Mouse (Mus musculus): Measurements from ENCODE around the gene Fbxo10.
"Not testable (repeated sequence)": the region's sequence is repeated elsewhere in the genome, so short reads cannot be mapped to it uniquely, and the experiment has no call there.

The Fbxo10 gene

DNA sequence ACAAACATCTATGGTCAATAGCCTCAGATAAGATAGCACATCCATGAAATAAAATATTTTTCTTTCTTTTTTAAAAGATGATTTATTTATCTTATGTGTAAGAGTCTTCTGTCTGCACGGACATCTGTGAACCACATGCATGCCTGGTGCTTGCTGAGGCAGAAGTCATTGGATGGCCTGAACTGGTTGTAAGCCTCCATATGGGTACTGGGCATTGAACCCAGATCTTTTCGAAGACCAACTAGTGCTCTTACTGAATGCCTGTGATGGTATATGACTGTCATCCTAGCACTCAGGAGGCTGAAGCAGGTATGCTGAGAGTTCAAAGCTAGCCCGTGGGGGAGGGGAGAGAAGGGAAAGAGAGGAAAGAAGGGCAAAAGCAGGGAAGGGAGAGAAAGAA lies 86.3 kb downstream of the Fbxo10 start:
- DNase-seq: no peak

DNA sequence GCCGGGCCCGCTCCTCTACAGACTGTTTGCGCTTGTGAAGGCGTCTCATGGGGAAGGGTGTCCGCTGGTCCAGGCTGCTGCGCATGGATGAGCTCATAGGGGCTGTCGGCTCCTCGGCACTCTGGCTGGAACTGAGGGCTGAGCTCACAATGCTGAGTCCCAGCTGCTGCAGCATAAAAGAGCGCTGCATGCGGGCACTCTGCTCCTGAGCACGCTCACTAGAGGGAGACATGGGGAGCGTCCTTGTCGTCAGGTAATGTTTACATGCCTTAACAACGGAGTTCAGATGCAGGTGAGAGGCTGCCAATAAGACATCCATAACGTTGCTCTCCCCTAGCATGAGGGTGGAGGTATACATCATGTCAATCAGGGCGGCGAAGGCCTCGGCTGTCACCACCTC lies 89.6 kb downstream of the Fbxo10 start:
- DNase-seq: no peak

DNA sequence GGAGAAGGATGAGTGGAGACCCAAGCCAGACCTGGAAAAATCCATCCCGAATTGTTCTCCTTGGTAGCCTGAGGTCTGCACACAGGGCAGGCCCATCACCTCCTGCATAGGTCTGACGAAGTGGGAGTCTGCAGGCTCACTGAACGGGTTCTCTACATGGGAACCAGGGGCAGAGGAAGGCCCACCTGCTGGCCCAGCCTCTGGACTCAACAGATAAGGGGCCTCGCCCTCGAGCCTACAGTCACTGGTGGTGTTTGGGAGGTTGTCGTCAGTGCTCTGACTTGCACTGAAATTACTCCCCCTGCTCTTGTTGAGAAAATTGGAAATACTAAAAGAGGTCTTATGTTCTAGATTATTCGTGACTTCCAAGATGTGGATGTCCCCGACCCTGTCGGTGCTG lies 90.6 kb downstream of the Fbxo10 start:
- DNase-seq: no peak

DNA sequence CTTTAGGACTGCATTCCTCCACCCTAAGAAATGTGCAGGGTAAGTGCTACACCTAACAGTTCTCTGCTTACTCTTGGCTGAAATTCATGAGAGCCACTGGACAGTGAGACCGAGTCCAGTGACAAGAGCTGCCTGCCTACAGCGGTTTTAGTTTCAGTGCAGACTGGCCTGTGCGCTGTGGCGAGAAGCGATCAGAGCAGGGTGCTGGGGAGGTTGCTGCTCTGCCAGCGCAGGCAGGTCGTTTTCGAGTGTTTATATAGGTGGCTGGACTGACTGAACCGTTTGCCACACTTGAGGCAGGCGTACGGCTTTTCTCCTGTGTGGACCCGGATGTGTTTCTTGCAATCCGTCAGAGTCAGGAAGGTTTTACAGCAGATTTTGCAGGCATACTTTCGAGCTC lies 91.2 kb downstream of the Fbxo10 start:
- DNase-seq: not testable (repeated sequence)

DNA sequence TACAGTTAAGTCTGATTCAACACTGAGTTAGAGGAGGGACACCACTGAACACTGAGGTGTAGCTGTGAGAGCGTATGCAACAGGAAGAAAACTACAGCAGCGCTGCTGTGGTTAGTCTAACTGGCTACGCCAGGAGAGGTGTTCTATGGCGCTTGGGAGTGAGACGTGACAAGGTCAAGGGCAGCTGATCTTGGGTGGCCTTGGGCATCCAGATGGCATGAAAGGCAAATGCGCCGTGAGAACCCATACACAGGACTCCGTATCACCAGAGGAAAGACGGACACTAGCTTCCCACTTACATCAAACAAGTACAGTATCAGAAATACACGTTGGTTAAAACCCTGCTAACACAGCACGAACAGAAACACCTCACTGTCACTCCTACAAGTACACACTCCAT lies 92.1 kb downstream of the Fbxo10 start:
- DNase-seq: not testable (repeated sequence)

DNA sequence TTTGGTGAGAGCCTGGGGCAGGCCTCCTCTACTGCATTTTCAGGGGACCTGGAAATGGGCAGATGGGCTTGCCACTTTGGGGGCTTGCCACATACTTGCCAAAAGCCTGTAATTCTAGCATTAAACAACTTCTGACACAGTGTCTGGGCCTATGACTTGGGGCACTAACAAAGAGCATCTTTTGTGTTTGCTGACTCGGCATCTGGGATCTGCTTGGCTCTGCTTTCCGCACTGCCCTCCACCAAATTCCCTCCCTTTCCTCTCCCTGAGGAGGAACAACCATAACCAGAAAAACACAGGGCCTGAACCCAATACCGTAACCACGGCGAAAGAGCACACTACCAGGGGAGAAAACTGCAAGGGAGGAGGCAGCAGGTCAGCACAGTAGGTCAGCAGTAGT lies 93.8 kb downstream of the Fbxo10 start:
- no peak for DNase-seq
